Mouse (Mus musculus) urinary bladder, postnatal 14 days (tissue): Measurements from ENCODE around the gene Klk1b5.
"Not testable (repeated sequence)": the region's sequence is repeated elsewhere in the genome, so short reads cannot be mapped to it uniquely, and the experiment has no call there.

Experiments
- DNase-seq: peaks from one replicate; pipeline ENCODE4 v3.0.0; 2021; ENCODE audit warnings: low spot score

Klk1b5 gene

GRCm38 (mm10) chr7:44215645-44216044 lies at the start of gene Klk1b5:
Gene Klk1b5 (plus strand): TSS chr7:44215945.
- DNase-seq = no peak

GRCm38 (mm10) chr7:44179299-44180045 lies 36.3 kb upstream of the Klk1b5 start:
- DNase-seq = no peak

- not testable (repeated sequence) for DNase-seq
These were observed 29.2 kb upstream of the Klk1b5 start for GRCm38 (mm10) chr7:44186516-44186915.

- DNase-seq = not testable (repeated sequence)
These were observed 27.8 kb upstream of the Klk1b5 start, which contains the start of gene Klk1b24 for GRCm38 (mm10) chr7:44187936-44188335. Gene Klk1b24 (plus strand): TSS chr7:44188236.

GRCm38 (mm10) chr7:44193466-44193865 lies 22.3 kb upstream of the Klk1b5 start:
- DNase-seq = not testable (repeated sequence)

GRCm38 (mm10) chr7:44197891-44198290 lies 17.9 kb upstream of the Klk1b5 start, which contains the start of gene Klk1b3:
Gene Klk1b3 (plus strand): TSS chr7:44198191.
- no peak for DNase-seq

- DNase-seq = not testable (repeated sequence)
These were observed 8.6 kb upstream of the Klk1b5 start, which contains the start of gene Klk1b4 for GRCm38 (mm10) chr7:44207135-44207534. Gene Klk1b4 (plus strand): TSS chr7:44207435.

- DNase-seq = no peak
These were observed 7.4 kb upstream of the Klk1b5 start for GRCm38 (mm10) chr7:44208307-44208706.

GRCm38 (mm10) chr7:44221601-44222000 lies 5.9 kb downstream of the Klk1b5 start:
- not testable (repeated sequence) for DNase-seq

GRCm38 (mm10) chr7:44222335-44222734 lies 6.6 kb downstream of the Klk1b5 start:
- not testable (repeated sequence) for DNase-seq

GRCm38 (mm10) chr7:44225076-44225475 lies 9.3 kb downstream of the Klk1b5 start, which contains the start of gene Klk1:
Gene Klk1 (plus strand): TSS chr7:44225360.
- DNase-seq = no peak

GRCm38 (mm10) chr7:44235909-44236308 lies 20.2 kb downstream of the Klk1b5 start, which contains the start of gene Gm36864:
Gene Gm36864 (plus strand): TSS chr7:44236177.
- DNase-seq = no peak

- DNase-seq = no peak
These were observed 24.2 kb downstream of the Klk1b5 start for GRCm38 (mm10) chr7:44239913-44240312.

- DNase-seq = no peak
These were observed 25.0 kb downstream of the Klk1b5 start for GRCm38 (mm10) chr7:44240712-44241111.

- no peak for DNase-seq
These were observed 25.4 kb downstream of the Klk1b5 start for GRCm38 (mm10) chr7:44241163-44241562.

GRCm38 (mm10) chr7:44244080-44244479 lies 28.3 kb downstream of the Klk1b5 start:
- no peak for DNase-seq

GRCm38 (mm10) chr7:44246055-44246983 lies 30.6 kb downstream of the Klk1b5 start, which contains the start of the genes 1700028J19Rik and 2410002F23Rik:
Gene 1700028J19Rik (minus strand): TSS chr7:44246695.
Gene 2410002F23Rik (plus strand): TSS chr7:44246722.
- DNase-seq = peak; percentile 91

- DNase-seq = peak; percentile 53
These were observed 31.3 kb downstream of the Klk1b5 start for GRCm38 (mm10) chr7:44246984-44247470.

GRCm38 (mm10) chr7:44247971-44248370 lies 32.2 kb downstream of the Klk1b5 start:
- DNase-seq = no peak

- DNase-seq = no peak
These were observed 33.5 kb downstream of the Klk1b5 start for GRCm38 (mm10) chr7:44249248-44249647.

GRCm38 (mm10) chr7:44250732-44251275 lies 35.1 kb downstream of the Klk1b5 start:
- not testable (repeated sequence) for DNase-seq
